Mouse (Mus musculus): ENCODE results near the gene Sacs.

- TF ChIP-seq CTCF (IDR thresholded peaks at IDR 0.05; ENCODE audit: borderline replicate concordance, extremely low read depth, insufficient read depth, insufficient read length) (no peak), POLR2A (IDR thresholded peaks at IDR 0.05; ENCODE audit: borderline replicate concordance, extremely low read depth, insufficient read depth, insufficient read length, poor library complexity, severe bottlenecking) (no peak)
Measured at GRCm38 (mm10) chr14:61278676-61279300, 140.5 kb downstream of the Sacs start.

All from brain, embryonic 14.5 days (tissue).